Mouse (Mus musculus): ENCODE measurements around the gene Gtpbp6. TPM values are rescaled to one million over a fixed set of nuclear protein-coding genes. Genes with fewer than 3 reads are reported as not detected.
"Not testable (repeated sequence)": the region's sequence is repeated elsewhere in the genome, so short reads cannot be mapped to it uniquely, and the experiment has no call there.

Gene Gtpbp6
- polyA plus RNA-seq, 1 experiment, result 60.5 TPM

- TF ChIP-seq POLR2A (IDR thresholded peaks at IDR 0.05; ENCODE audit: insufficient read length, low read depth), result peak; percentile 53
- no peak for TF ChIP-seq MAX (IDR thresholded peaks at IDR 0.05; ENCODE audit: low read depth)
- Histone ChIP-seq H3ac (ENCODE audit: control insufficient read depth, insufficient read length) (peak within 1 kb of the TSS; percentile 2), H3K27me3 (ENCODE audit: control insufficient read depth, insufficient read depth, insufficient read length) (no peaks in the 10 kb centered on the region), H3K79me2 (ENCODE audit: control insufficient read depth, insufficient read depth) (no peaks in the 10 kb centered on the region), H3K36me3 (ENCODE audit: control insufficient read depth, insufficient read depth) (no peaks in the 10 kb centered on the region), H3K4me2 (ENCODE audit: low read depth) (peak within 1 kb of the TSS; percentile 97), H3K4me3 (peak within 1 kb of the TSS; percentile 31)
These were observed 13.8 kb downstream of the Gtpbp6 start, which contains the start of gene Gm35315 for GRCm38 (mm10) chr5:110094030-110094846. Gm35315 (minus strand) TSS chr5:110094420.

- no peaks in the 10 kb centered on the region for H3K79me2 ChIP-seq (ENCODE audit: control insufficient read depth, insufficient read depth)
- H3K4me3 ChIP-seq, result no peak overlapping the region
- H3K27me3 ChIP-seq (ENCODE audit: control insufficient read depth, insufficient read depth, insufficient read length), result no peaks in the 10 kb centered on the region
- no peak overlapping the region for H3ac ChIP-seq (ENCODE audit: control insufficient read depth, insufficient read length)
- no peaks in the 10 kb centered on the region for H3K36me3 ChIP-seq (ENCODE audit: control insufficient read depth, insufficient read depth)
- TF ChIP-seq MAX (IDR thresholded peaks at IDR 0.05; ENCODE audit: low read depth), result no peak
- TF ChIP-seq POLR2AphosphoS2 (IDR thresholded peaks at IDR 0.05; ENCODE audit: insufficient read length, low read depth), result no peak
- no peak for TF ChIP-seq POLR2A (IDR thresholded peaks at IDR 0.05; ENCODE audit: insufficient read length, low read depth)
- TF ChIP-seq TCF12 (IDR thresholded peaks at IDR 0.05; ENCODE audit: insufficient read depth, poor library complexity, severe bottlenecking), result no peak
- no peak for TF ChIP-seq REST (IDR thresholded peaks at IDR 0.05; ENCODE audit: insufficient read depth, insufficient read length)
- no peak for TF ChIP-seq MYOD1 (IDR thresholded peaks at IDR 0.05; ENCODE audit: control insufficient read depth in 1 of 3, insufficient read length in 2 of 3, low read depth in 2 of 3)
- TF ChIP-seq MYOG (IDR thresholded peaks at IDR 0.05; ENCODE audit: control insufficient read depth in 1 of 3, insufficient read depth in 1 of 3, insufficient read length in 2 of 3, low read depth in 2 of 3), result no peak
- no peak for TF ChIP-seq USF1 (IDR thresholded peaks at IDR 0.05; ENCODE audit: low read depth)
- TF ChIP-seq E2F4 (IDR thresholded peaks at IDR 0.05; ENCODE audit: insufficient read depth), result no peak
- no peak for TF ChIP-seq TCF3 (IDR thresholded peaks at IDR 0.05; ENCODE audit: insufficient read length, low read depth)
- TF ChIP-seq CEBPB (IDR thresholded peaks at IDR 0.05; ENCODE audit: insufficient read depth, poor library complexity, severe bottlenecking), result no peak
- no peak for TF ChIP-seq SRF (IDR thresholded peaks at IDR 0.05; ENCODE audit: control insufficient read depth, insufficient read length, low read depth)
- no peak overlapping the region for H3K4me2 ChIP-seq (ENCODE audit: low read depth)
These were observed 16.5 kb downstream of the Gtpbp6 start for GRCm38 (mm10) chr5:110091546-110091945.

GRCm38 (mm10) chr5:110086161-110086866, 21.7 kb downstream of the Gtpbp6 start:
- H3ac ChIP-seq (ENCODE audit: control insufficient read depth, insufficient read length), result no peak overlapping the region
- H3K36me3 ChIP-seq (ENCODE audit: control insufficient read depth, insufficient read depth), result no peaks in the 10 kb centered on the region
- TF ChIP-seq E2F4 (IDR thresholded peaks at IDR 0.05; ENCODE audit: insufficient read depth), result no peak
- no peak for TF ChIP-seq MYOG (IDR thresholded peaks at IDR 0.05; ENCODE audit: control insufficient read depth in 1 of 3, insufficient read depth in 1 of 3, insufficient read length in 2 of 3, low read depth in 2 of 3)
- no peak for TF ChIP-seq TCF12 (IDR thresholded peaks at IDR 0.05; ENCODE audit: insufficient read depth, poor library complexity, severe bottlenecking)
- TF ChIP-seq USF1 (IDR thresholded peaks at IDR 0.05; ENCODE audit: low read depth), result no peak
- TF ChIP-seq REST (IDR thresholded peaks at IDR 0.05; ENCODE audit: insufficient read depth, insufficient read length), result no peak
- H3K27me3 ChIP-seq (ENCODE audit: control insufficient read depth, insufficient read depth, insufficient read length), result no peaks in the 10 kb centered on the region
- H3K4me3 ChIP-seq, result no peak overlapping the region
- no peaks in the 10 kb centered on the region for H3K79me2 ChIP-seq (ENCODE audit: control insufficient read depth, insufficient read depth)
- H3K4me2 ChIP-seq (ENCODE audit: low read depth), result no peak overlapping the region

GRCm38 (mm10) chr5:110082961-110083360, 25.0 kb downstream of the Gtpbp6 start:
- no peak for TF ChIP-seq MAX (IDR thresholded peaks at IDR 0.05; ENCODE audit: low read depth)
- TF ChIP-seq E2F4 (IDR thresholded peaks at IDR 0.05; ENCODE audit: insufficient read depth), result no peak
- TF ChIP-seq CEBPB (IDR thresholded peaks at IDR 0.05; ENCODE audit: insufficient read depth, poor library complexity, severe bottlenecking), result no peak
- no peak for TF ChIP-seq TCF12 (IDR thresholded peaks at IDR 0.05; ENCODE audit: insufficient read depth, poor library complexity, severe bottlenecking)
- TF ChIP-seq POLR2A (IDR thresholded peaks at IDR 0.05; ENCODE audit: insufficient read length, low read depth), result no peak
- TF ChIP-seq USF1 (IDR thresholded peaks at IDR 0.05; ENCODE audit: low read depth), result no peak
- TF ChIP-seq POLR2AphosphoS2 (IDR thresholded peaks at IDR 0.05; ENCODE audit: insufficient read length, low read depth), result no peak
- no peak for TF ChIP-seq MYOD1 (IDR thresholded peaks at IDR 0.05; ENCODE audit: control insufficient read depth in 1 of 3, insufficient read length in 2 of 3, low read depth in 2 of 3)
- TF ChIP-seq TCF3 (IDR thresholded peaks at IDR 0.05; ENCODE audit: insufficient read length, low read depth), result no peak
- no peak for TF ChIP-seq MYOG (IDR thresholded peaks at IDR 0.05; ENCODE audit: control insufficient read depth in 1 of 3, insufficient read depth in 1 of 3, insufficient read length in 2 of 3, low read depth in 2 of 3)
- TF ChIP-seq REST (IDR thresholded peaks at IDR 0.05; ENCODE audit: insufficient read depth, insufficient read length), result no peak
- no peak for TF ChIP-seq SRF (IDR thresholded peaks at IDR 0.05; ENCODE audit: control insufficient read depth, insufficient read length, low read depth)
- no peaks in the 10 kb centered on the region for H3K27me3 ChIP-seq (ENCODE audit: control insufficient read depth, insufficient read depth, insufficient read length)
- no peak overlapping the region for H3ac ChIP-seq (ENCODE audit: control insufficient read depth, insufficient read length)
- H3K79me2 ChIP-seq (ENCODE audit: control insufficient read depth, insufficient read depth), result no peaks in the 10 kb centered on the region
- H3K36me3 ChIP-seq (ENCODE audit: control insufficient read depth, insufficient read depth), result no peaks in the 10 kb centered on the region
- no peak overlapping the region for H3K4me3 ChIP-seq
- no peak overlapping the region for H3K4me2 ChIP-seq (ENCODE audit: low read depth)

GRCm38 (mm10) chr5:110072413-110072812, 35.6 kb downstream of the Gtpbp6 start, which contains the start of gene Gm17655:
Gm17655 (minus strand) TSS chr5:110072513.
- not testable (repeated sequence) for H3K36me3 ChIP-seq (ENCODE audit: control insufficient read depth, insufficient read depth); H3K79me2 ChIP-seq (ENCODE audit: control insufficient read depth, insufficient read depth); H3K4me2 ChIP-seq (ENCODE audit: low read depth); H3K27me3 ChIP-seq (ENCODE audit: control insufficient read depth, insufficient read depth, insufficient read length); H3K4me3 ChIP-seq; H3ac ChIP-seq (ENCODE audit: control insufficient read depth, insufficient read length)

All from myocyte (in vitro differentiated cells).